Mouse (Mus musculus) induced T-regulatory cell, adult 2 months (primary cell): ENCODE measurements at regions not wholly inside any gene's neighbourhood (a gene's known extent, or its start where the extent isn't known, plus 50 kb on each side); places are given as distances from the start of the nearest gene placed in this dataset.

Source experiments
- DNase-seq: peaks from one replicate; pipeline ENCODE4 v3.0.0-alpha.2; 2012; ENCODE audit warnings: low read depth

GRCm38 (mm10) chr15:7005142-7005541 is 85.3 kb upstream of the Lifr start:
- DNase-seq: no peak

- no peak for DNase-seq
Measured at GRCm38 (mm10) chr15:7006271-7006670, 84.1 kb upstream of the Lifr start.

- DNase-seq: no peak
Measured at GRCm38 (mm10) chr15:7008725-7009380, 81.6 kb upstream of the Lifr start.

- no peak for DNase-seq
Measured at GRCm38 (mm10) chr15:7010966-7011695, 79.3 kb upstream of the Lifr start.

- no peak for DNase-seq
Measured at GRCm38 (mm10) chr15:7011696-7012070, 78.7 kb upstream of the Lifr start.

GRCm38 (mm10) chr15:7012446-7012845 is 78.0 kb upstream of the Lifr start:
- DNase-seq: no peak

GRCm38 (mm10) chr15:7013047-7013446 is 77.4 kb upstream of the Lifr start:
- no peak for DNase-seq

GRCm38 (mm10) chr15:7014984-7015383 is 75.4 kb upstream of the Lifr start:
- no peak for DNase-seq

GRCm38 (mm10) chr15:7016018-7016417 is 74.4 kb upstream of the Lifr start:
- no peak for DNase-seq

GRCm38 (mm10) chr15:7017281-7017845 is 73.1 kb upstream of the Lifr start:
- no peak for DNase-seq

- DNase-seq: no peak
Measured at GRCm38 (mm10) chr15:7022660-7023059, 67.8 kb upstream of the Lifr start.

- DNase-seq: no peak
Measured at GRCm38 (mm10) chr15:7025194-7025593, 65.2 kb upstream of the Lifr start.

GRCm38 (mm10) chr15:7031297-7032043 is 58.9 kb upstream of the Lifr start:
- peak; percentile 29 for DNase-seq

GRCm38 (mm10) chr15:7037475-7037874 is 52.9 kb upstream of the Lifr start:
- no peak for DNase-seq

GRCm38 (mm10) chr15:7039119-7039518 is 51.3 kb upstream of the Lifr start:
- no peak for DNase-seq

GRCm38 (mm10) chr15:7039825-7040224 is 50.6 kb upstream of the Lifr start:
- DNase-seq: no peak
